Mouse (Mus musculus) cerebellum, adult 8-10 months (tissue): ENCODE measurements around the gene Gbgt1.
A peak's percentile ranks its signal among the peaks of the same experiment; 100 is the strongest.
"Not testable (repeated sequence)": the region's sequence is repeated elsewhere in the genome, so short reads cannot be mapped to it uniquely, and the experiment has no call there.

Source experiments
- DNase-seq: peaks from one replicate; pipeline ENCODE4 v3.0.0; 2022

The Gbgt1 gene

DNA sequence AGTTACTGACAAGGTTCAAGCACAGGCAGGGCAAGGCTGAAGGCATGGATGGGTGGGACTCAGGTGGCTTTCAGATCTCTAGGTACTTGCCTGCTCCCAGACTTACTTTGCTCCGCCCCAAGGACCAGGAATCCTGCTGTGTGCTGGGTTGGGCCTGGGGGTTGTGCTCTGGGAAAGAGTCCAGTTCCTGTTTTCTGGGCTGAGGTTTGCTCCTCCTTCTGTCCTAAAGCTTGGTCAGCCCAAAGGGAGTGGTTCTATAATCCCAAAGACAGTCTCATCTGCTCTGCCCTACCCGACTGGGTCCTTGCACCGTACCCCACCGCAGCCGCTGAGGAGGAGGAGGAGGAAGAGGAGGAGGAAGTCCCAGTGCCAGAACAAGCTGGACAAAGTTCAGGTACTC, at the start of gene Gbgt1:
Gbgt1 (plus strand) TSS at position 221 of the 400 bp plus-strand sequence.
- no peak for DNase-seq

DNA sequence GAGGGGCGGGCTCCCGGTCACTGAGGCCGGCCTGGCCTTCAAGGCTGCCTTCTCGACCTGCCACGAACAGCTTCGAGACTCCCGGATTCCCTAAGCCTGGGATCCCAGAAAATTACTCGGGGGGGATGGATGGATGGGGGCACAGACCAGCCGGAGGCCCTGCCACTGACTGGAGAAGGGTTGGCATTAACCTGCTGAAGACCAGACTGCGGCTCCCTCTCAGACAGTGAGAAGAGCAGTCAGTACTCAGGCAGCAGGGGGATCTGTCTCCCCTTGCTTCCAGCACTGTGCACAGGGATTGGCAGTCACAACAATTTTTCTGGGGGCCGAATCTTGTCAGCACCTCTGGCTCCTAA, 49.4 kb upstream of the Gbgt1 start:
- DNase-seq = no peak

DNA sequence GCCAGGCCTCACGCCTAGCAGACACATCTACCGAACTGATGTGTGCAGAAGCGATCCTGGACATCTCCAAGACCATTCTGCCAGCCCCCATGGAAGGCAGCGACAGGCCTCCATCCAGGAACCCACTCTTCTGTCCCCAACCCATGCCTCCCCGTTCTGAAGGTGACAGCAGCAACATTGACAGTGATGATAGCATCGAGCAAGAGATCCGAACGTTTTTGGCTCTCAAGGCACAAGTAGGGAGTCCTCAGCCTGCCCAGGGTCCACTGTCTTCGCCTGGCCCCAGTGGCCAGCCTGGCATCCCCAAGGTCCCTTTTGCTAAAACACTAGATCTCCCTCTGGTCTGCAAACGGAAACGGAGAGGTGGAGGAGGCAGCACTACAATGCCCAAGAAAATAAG, 45.0 kb upstream of the Gbgt1 start:
- no peak for DNase-seq

DNA sequence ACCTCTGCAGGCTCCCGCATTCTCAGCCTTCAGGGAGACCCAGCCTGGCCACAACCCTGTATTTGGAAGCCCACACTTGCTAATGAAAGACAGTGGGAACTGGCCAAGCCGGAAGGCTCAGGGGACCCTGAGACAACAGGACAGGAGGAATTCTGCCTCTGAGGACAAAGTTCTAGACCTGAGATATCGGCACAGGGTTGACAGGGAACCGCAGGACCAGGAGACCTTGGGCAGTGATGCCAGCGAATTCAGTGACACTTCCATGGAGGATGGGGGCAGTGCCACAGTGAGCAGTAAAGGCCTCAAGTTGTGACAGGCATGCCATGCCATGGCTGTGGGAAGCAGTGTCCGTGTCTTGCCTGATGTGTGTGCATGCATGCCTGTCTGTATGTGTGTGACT, 43.2 kb upstream of the Gbgt1 start:
- DNase-seq = no peak

DNA sequence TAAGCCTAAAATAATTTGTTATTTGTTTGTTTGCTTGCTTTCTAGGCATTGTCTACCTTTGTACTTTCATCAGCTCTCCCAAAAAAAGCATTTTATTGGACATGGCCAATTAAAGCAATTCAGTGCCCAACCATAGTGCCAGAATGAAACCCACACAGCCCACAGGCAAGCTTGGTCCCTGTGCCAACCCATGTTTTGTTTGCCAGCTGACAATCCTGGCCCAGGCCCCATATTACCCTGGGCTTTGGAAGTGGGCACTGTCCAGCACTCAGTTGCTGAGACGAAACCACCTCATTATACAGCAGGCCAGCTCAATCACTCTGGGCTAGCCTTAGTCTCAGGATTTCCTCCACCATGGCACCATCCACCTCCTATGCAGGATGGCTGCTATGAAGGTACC, 40.1 kb upstream of the Gbgt1 start:
- DNase-seq = no peak

DNA sequence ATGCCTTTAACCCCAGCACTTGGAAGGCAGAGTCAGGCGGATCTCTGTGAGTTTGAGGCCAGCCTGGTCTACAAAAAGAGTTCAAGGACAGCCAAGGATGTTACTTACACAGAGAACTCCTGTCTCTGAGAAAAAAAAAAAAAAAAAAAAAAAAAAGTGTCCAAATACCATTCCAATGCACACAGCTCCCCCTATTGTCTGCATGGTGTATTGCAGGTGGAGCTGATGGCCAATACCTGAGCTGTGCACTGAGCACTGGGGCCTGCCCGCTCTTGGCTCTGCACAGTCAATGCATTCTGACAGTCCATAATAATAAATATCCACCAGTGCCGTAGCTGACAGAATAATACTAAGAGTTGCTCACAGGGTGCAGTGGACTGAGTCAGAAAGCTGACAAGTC, 32.8 kb upstream of the Gbgt1 start:
- DNase-seq = peak; percentile 70

DNA sequence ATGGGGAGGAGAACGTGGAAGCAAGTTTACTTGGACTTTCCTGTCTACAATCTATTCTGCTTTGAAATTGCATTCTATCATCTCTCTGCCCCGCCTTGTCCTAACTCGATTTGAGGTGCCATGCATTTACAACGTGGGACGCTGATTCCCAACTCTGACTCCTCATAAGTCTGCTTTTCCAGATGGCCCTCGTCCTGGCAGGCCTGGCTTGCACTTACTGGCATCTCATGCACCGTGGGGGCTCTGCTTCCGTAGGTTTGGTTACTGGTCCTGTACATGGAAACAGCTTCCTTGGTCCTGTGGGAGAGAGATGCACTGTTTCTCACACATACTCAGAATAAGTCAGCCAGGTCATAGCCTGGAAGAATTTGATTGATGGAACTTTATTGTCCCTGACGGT, 31.8 kb upstream of the Gbgt1 start:
- no peak for DNase-seq

DNA sequence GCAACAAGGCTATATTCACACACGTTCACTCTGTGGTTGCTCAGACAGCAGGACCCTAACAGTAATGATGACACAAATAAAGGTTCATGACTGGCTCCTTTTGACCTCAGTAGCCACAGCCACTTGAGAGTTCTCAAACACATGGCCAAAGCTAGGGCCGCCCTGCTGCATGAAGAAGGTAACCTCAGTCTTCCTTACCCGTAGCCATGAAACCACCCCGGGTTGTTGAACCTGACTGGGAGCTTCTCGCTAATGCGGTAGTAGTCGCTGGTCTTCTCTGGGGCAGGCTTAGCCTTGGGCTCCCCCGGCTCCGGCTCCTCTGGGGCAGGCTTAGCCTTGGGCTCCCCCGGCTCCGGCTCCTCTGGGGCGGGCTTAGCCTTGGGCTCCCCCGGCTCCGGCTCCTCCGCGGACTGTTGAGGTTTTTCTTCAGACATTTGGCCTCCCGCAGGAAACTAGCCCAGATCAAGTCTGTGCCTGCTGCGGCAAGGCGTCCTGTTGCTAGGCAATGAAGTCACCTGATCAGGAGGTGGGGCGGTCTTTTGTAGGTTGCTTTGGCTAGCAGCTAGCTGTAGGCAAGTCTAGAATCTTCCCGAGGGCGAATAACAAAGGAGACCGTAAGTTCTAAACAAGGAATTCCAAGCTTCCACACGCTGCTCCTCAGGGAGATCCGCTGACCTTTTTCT, 30.7 kb upstream of the Gbgt1 start, which contains the start of gene 1700007K13Rik:
1700007K13Rik (minus strand) TSS at position 497 of the 683 bp plus-strand sequence.
- peak; percentile 66 for DNase-seq

DNA sequence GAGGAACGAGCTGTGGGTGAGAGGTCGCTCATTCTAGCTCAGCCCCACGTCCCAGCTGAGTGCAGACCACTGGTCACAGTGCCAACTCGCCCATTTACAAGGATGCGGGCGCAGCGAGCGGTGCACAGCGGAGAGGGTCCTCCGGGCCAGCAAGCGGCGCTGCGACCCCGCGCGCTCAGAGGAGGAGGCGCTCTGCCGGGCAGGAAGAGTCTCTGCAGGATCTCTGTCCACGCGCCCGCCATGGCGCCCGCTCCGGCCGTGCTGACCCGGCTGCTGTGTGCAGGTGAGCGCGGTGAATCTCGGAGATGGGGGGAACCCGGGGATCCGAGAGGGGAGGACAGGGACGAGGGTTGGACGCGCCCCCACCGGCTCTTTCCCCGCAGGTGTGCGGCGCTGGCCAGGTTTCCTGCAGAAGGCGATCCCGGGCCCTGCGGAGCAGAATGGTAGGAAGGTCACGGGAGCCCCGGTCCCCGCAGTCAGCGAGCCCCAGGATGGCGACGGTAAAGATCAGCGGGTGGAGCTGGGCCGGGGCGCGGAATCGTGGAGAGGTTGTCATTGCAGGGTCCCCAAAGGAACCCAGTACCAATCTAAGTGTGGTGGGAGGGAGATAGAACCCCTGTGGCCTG, 28.7 kb upstream of the Gbgt1 start, which contains the start of gene Mrps2:
Mrps2 (plus strand) TSS at position 207 of the 626 bp plus-strand sequence.
- DNase-seq = peak; percentile 85

DNA sequence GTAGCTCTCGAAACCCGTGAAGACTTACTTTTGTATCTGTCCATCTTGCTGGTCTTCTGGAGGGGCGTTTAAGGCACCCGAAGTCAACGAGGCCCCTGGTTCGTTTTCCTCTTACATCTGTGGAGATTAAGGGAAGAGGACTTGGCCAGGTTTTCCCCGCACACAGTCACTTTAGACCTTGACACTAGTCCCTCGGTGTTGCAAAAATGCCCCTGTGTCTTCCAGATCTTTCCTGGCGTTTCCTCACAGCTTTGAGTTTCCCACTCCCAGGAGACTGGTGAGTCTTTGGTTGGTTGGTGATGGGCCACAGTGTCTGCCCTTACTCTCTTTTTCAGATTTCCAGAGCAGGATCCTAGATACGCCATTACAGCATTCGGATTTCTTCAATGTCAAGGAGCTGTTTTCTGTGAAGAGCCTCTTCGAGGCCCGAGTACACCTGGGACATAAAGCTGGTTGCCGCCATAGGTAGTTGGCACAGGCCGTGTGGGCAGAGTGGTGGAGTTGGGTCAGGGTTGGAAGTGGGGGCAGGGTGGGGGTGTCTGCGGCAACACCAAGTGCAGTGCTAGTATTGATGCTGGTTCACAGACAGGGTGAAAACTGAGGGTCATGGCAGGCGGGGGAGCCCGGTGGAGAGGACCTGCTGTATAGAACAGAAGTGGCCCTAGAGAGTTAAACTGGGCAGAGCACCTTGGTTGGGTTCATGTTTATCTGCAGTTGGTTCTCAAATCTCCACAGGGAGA, 28.0 kb upstream of the Gbgt1 start:
- DNase-seq = no peak

DNA sequence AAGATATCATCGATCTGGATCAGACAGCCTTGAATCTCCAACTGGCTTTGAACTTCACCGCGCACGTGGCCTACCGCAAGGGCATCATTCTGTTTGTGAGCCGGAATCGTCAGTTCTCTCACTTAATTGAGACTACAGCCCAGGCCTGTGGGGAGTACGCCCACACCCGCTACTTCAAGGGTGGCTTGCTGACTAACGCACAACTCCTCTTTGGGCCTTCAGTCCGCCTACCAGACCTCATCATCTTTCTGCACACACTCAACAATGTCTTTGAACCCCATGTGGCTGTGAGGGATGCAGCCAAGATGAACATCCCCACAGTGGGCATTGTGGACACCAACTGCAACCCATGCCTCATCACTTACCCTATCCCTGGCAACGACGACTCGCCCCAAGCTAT, 27.2 kb upstream of the Gbgt1 start:
- no peak for DNase-seq

DNA sequence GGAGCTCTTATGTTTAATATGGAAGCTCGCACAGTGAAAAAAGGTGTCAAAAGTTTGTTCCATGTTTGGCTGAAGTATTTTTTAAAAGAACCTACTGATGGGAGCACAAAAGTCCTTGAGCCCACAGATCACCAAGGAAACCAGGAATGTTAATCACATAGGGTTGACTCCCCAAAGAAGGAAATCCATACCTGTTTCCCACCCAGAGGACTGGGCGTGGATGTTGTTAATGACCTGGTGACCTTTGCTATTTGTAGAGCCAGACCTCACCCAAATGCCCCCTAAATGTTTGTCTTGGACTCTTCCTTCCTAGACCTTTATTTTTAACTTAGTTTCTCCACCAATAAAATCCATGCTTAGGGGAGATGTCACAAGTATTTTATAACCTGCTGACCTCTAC, 26.1 kb upstream of the Gbgt1 start:
- no peak for DNase-seq

DNA sequence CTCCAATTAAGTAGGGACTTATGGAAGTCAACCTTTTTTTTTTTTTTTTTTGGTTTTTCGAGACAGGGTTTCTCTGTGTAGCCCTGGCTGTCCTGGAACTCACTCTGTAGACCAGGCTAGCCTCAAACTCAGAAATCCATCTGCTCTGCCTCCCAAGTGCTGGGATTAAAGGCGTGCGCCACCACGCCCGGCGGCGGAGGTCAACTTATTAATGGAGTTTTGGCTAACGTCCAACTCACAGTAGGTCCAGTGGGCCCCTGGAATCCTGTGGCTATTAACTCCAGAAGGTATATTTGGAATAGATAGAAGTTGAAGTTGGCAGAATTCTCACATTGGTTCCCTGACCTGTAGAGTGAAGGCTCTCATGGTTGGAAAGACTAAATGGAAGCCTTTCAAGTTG, 24.7 kb upstream of the Gbgt1 start:
- DNase-seq = not testable (repeated sequence)

DNA sequence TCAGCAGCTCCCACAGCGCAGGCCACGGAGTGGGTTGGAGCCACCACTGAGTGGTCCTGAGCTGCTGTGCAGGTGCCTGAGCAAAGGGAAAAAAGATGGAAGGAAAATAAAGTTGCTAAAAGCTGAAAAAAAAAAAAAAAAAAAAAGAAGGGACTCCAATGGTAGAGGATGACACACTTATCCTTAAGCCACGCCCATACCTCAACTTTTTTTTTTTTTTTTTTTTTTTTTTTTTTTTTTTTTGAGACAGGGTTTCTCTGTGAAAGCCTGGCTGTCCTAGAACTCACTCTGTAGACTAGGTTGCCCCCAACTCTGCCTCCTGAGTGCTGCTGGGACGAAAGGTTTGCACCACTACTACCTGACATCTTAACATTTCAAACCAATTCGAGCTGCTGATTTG, 18.7 kb upstream of the Gbgt1 start:
- DNase-seq = not testable (repeated sequence)

DNA sequence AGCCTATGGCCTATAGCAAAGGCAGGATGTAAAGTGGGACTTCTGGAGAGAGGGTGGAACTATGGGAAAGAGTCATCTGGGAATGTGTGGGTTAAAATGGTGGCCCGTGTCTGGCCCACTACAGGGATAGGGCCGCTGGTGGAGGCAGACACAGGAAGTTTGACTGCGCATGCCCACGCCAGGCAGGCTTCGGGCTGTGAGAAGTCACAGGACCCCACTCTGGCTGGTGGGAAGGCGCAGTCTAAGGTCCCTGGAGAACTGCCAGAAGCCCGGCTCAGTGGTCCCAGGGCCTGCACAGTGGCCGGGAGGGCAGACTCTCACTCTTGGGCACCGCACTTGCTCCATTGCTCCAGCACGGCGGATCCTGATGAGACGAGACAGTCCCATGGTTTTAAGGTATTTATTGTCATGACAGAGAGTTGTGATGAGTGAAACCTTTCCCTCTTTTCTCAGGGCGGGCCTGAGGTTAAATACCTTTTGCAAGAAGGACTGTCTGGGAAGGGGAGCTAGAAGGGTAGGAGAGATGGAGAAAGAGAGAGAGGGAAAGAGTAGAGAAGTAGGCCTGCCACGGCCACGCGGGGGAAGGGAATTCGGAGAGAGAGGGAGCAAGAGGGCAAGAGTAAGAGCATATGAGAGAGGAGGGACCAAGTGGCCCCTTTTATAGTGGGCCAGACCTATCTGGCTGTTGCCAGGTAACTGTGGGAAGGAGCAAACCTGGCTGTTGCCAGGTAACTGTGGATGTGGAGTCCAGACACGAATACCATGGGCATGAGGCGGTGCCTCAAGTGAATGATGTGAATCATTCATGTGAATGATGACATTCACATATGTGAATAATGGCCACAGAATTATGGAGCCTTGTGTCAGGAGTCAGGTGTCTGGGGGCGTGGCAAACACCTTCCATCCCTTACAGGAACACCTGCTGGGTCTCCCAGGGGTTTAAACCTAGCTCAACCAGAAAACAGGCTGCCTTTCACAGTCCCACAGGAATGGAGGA, 17.2 kb upstream of the Gbgt1 start:
- DNase-seq = no peak

DNA sequence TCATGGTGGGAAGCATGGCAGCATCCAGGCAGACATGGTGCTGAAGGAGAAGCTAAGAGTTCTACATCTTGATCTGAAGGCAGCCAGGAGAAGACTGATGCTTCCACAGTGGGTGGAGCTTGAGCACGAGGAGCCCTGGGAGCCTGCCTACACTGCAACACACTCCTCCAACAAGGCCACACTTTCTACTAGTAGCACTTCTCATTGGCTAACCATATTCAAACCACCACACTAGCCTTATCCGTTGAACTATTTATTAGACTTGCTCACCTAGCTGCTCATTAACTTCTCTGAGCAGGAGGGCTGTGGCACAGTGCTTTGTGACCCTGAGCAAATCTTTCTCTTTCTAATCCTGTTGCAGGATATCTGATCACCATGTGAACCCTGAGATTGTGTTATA, 12.8 kb upstream of the Gbgt1 start:
- no peak for DNase-seq

DNA sequence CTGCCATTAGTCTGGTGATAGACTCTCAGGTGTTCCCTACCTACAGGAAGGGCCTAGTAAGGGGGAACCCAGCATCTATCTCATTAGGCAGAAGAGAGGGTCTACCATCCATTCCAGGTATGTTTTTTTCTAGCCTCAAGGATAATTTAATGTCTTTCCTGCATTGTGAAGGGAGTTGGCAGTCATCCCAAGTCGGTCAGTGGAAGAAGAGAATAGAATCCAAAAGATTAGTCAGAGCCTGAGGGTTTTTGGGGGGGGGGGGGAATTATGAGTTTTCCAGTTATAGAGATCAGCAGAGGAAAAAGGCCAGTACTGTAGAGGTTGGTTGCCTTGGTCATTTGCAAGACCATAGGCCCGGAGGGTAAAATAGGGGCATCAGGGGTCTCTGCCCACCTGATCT, 2.2 kb upstream of the Gbgt1 start:
- no peak for DNase-seq

DNA sequence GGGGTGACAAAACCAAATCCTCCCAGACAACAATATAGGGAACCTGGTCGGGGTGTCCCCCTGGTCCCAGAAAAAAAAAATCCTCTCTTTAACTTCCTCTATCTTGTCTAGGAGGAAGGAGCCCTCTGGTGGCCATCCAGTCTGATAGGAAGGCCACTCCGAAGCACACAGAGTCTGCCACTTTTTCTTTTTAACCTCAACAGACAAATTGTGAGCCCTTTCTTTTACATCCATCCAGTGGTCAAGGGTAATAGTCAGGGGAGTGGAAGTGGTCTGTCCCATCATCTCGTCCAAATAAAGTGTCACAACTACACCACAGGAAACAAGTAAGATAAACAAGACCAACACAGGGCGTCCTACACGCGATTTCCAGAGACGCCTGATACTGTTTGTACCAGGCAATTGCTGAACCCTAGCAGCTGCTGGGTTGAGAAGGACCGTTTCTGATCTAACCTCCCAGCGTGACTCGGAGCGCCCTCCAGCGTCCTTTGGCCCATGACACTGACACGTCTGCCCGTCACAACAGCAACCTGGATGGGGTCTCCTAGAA, 1.4 kb upstream of the Gbgt1 start:
- DNase-seq = no peak

DNA sequence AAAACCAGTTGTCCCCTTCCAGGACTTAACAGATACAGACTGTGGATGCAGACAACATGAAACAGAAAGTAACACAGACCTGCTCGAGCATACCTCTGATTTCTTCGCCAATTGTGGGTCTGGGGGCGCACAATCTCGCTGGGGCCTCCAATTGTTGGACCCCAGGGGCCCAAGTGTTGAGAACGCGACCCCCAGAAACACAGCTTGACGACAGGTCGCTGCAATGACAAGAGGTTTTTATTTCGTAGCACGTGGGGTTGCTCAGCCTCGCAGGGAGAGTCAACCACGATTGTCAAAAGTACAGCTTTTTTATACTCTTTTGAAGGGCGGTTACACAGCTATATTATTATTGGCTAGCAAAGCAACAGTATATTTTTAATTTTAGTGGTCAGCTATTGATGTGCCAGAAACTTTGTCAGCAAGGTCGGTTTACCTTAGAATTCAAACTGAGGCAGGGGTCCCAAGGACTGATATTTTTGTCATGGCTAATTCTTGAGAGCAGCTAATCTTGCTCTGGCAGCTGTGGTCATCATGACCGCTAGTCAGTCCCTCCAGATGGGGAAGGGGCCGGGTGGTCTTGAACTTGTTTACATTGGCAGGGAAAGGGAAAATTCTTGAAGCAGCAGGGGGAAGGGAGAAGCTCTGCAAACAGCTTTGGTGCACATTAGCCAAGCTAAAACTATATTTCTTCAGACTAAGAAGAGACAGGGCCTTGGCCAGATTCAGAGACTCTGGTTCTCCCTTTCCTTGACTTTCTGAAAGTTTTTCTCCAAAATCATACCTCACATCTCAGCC, 693 bp upstream of the Gbgt1 start:
- no peak for DNase-seq

DNA sequence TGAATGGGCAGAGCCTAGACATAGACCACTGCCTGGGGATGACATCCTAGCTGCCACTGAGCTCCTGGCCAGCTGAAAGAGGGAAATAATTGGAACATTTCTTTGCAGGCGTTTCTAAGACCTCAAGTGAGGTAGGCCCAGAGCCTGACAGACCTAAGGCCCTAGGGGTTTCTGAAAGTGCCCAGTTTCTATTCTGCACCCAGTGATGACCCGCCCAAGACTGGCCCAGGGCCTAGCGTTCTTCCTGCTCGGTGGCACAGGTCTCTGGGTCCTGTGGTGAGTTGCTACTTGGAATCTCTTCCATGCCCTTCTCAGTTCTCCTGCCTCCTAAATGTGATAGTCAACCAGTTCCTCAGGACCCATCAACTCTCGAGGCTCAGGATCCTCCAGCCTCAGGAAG, 870 bp downstream of the Gbgt1 start:
- no peak for DNase-seq

DNA sequence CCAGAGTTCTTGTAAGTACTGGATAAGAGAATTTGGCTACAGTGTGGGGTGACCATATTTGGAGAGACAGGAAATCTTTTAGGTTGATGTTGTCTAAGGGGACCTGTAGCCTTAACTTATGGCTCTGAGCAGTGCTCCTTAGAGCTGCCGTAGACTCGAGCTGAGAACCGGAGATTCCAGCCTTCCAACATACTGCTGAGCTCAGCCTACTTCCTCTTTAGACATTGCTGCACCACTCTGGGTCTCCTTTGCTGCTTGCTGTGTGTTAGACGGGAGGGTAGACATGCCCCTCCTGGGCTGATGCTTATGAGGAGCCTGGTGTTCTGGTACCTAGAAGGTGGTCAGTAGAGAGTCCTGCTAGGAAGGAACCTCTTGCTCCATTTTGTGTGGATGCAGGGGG, 1.7 kb downstream of the Gbgt1 start:
- no peak for DNase-seq

DNA sequence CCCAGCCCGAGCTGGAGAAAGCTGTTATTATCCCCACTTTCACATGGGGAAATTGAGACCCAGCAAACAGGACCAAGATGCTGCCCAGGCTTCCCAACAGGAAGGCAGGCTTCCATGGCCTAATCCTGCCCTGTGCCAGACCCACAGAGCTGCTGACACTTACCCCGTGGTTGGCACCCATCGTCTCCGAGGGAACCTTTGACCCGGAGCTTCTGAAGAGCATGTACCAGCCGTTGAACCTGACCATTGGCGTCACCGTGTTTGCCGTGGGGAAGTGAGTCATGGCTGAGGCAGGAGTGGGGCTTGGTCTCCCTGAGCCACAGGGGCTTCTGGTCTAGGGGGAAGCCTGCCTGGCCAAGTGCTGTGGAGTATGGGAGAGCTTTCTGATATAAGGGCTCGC, 6.3 kb downstream of the Gbgt1 start:
- DNase-seq = no peak
